Mouse (Mus musculus) heart, embryonic 13.5 days (tissue): ENCODE data around the gene Lrch3. TPM values are rescaled to one million over a fixed set of nuclear protein-coding genes. Genes with fewer than 3 reads are reported as not detected.

Source experiments
- ATAC-seq: fragments of 200-750 bp; cut with Nextera tagmentation; 2 replicates; pipeline ENCODE4 v1.8.0; 2017; ENCODE audit warnings: moderate TSS enrichment; ENCODE audit not compliant: insufficient number of reproducible peaks, low FRiP score, low TSS enrichment; ENCODE audit errors: extremely low read depth
- H3K27ac ChIP-seq: fragments of 300-500 bp; sonication (generic); replicated peaks from 2 replicates; pipeline ENCODE4 v1.5.1; 2015; ENCODE audit warnings: moderate library complexity, mild to moderate bottlenecking, inconsistent platforms
- H3K27me3 ChIP-seq: fragments of 300-500 bp; sonication (generic); replicated peaks from 2 replicates; pipeline ENCODE4 v1.6.1; 2015; ENCODE audit warnings: mild to moderate bottlenecking, inconsistent platforms
- H3K36me3 ChIP-seq: fragments of 300-500 bp; sonication (generic); 2 replicates; pipeline ENCODE4 v1.6.1; 2015; ENCODE audit warnings: mild to moderate bottlenecking, inconsistent platforms
- H3K4me1 ChIP-seq: fragments of 300-500 bp; sonication (generic); 2 replicates; pipeline ENCODE4 v1.6.1; 2015; ENCODE audit warnings: inconsistent platforms
- H3K4me2 ChIP-seq: fragments of 300-500 bp; sonication (generic); 2 replicates; pipeline ENCODE4 v1.6.1; 2015; ENCODE audit warnings: inconsistent platforms, mild to moderate bottlenecking, moderate library complexity
- H3K4me3 ChIP-seq: fragments of 300-500 bp; sonication (generic); 2 replicates; pipeline ENCODE4 v1.5.1; 2015; ENCODE audit warnings: moderate library complexity, mild to moderate bottlenecking, inconsistent platforms
- H3K9ac ChIP-seq: fragments of 300-500 bp; sonication (generic); 2 replicates; pipeline ENCODE4 v1.6.1; 2015; ENCODE audit warnings: inconsistent platforms, mild to moderate bottlenecking, moderate library complexity
- H3K9me3 ChIP-seq: fragments of 300-500 bp; sonication (generic); 2 replicates; pipeline ENCODE4 v1.6.1; 2016; ENCODE audit warnings: inconsistent platforms
- WGBS: fragments of 180-500 bp; shearing (Covaris S2); methylation state at CpG from one replicate; pipeline ENCODE4 v1.1.7; 2015; ENCODE audit warnings: mixed read lengths; 5-methylcytosine and 5-hydroxymethylcytosine counted together
- polyA plus RNA-seq: library from polyadenylated mRNA; unstranded; fragments of >200 nt; fragmentation: Nextera tagmentation; extraction: Ambion mirVana; gene quantifications from 2 replicates; pipeline ENCODE4 v1.2.1, GENCODE M21; 2015

The Lrch3 gene
- polyA plus RNA-seq, 1 experiment from 2014 or later, result 16.4 TPM

DNA sequence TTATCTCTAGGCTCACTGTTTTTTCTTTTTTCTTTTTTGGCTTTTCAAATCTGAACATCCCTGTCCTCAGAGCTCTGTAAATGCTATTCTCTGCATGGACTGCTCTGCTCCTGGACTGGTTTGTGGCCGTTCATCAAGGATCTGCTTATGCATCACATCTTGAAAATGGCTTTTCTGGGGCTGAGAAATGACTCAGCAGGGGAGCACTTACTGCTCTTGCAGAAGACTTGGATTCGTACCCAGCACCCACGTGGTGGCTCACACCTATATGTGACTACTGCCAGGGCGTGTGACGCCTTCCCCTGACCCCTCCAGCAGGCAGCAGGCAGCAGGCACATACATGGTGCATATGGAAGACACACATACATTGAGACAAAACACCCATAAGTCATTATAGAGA, 78.3 kb downstream of the Lrch3 start:
- Histone ChIP-seq H3K27me3 (no peaks in the 10 kb centered on the region), H3K36me3 (peaks cover 88% of the 10 kb centered on the region), H3K9ac (no peak overlapping the region), H3K9me3 (no peaks in the 10 kb centered on the region), H3K4me1 (no peaks in the 10 kb centered on the region), H3K4me3 (no peak overlapping the region), H3K4me2 (no peak overlapping the region), H3K27ac (no peak overlapping the region)
- no peak for ATAC-seq
- WGBS, result 84% methylated on average over 5 of the region's 5 CpGs

GRCm38 (mm10) chr16:33005216-33005615, 91.3 kb downstream of the Lrch3 start:
- H3K36me3 ChIP-seq, result peaks cover 83% of the 10 kb centered on the region
- no peak overlapping the region for H3K9ac ChIP-seq
- 13% methylated on average over 9 of the region's 9 CpGs for WGBS
- H3K4me1 ChIP-seq, result peaks cover 18% of the 10 kb centered on the region
- H3K27me3 ChIP-seq, result no peaks in the 10 kb centered on the region
- peak overlapping the region; percentile 62 for H3K27ac ChIP-seq
- peak overlapping the region; percentile 49 for H3K4me2 ChIP-seq
- peak overlapping the region; percentile 25; the same call in 1 of the 2 replicates for H3K4me3 ChIP-seq
- ATAC-seq, result no peak
- no peaks in the 10 kb centered on the region for H3K9me3 ChIP-seq

DNA sequence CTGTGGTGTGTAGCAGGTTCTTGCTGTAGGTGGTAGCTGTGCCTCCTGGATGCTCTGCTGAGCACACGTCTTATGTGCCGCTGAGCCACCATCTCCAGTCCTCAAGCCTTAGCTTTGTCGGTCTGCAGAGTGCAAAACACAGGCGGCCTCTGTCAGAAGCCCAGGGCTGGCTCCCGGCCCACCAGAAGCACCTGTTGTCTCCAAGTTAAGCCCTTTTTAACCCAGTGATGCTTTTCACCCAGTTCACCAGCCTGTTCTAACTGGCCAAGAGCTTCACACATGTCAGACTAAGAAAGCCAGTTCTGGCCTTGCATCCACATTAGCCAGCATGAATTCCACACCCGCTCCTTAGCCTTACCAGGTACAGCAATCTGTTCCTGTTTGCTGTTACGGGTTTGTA, 93.0 kb downstream of the Lrch3 start:
- Histone ChIP-seq H3K4me3 (no peak overlapping the region), H3K4me2 (no peak overlapping the region), H3K9me3 (no peaks in the 10 kb centered on the region), H3K36me3 (peaks cover 79% of the 10 kb centered on the region), H3K9ac (no peak overlapping the region), H3K4me1 (peaks cover 18% of the 10 kb centered on the region), H3K27me3 (no peaks in the 10 kb centered on the region), H3K27ac (no peak overlapping the region)
- no peak for ATAC-seq
- WGBS, result 93% methylated on average over 7 of the region's 7 CpGs

DNA sequence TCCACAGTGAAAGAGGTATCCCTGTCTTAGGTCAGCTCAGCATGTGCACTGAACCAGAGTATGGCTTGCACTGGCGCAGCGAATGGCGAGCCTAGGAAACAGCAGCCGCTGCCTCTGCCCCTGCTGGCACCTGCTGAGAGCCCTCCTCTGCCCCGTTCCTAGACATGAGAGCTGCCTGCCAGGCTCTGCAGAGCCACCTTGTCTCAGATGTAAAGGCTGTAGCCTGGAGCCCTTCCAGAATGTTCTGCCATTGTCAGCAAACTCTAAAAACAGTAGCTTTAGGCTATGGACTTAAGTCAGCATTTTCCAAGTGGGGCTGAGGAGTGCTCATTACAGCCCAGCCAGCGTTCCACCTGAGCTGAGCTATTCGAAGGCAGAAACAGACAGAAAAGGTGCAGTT, 93.5 kb downstream of the Lrch3 start:
- Histone ChIP-seq H3K9me3 (no peaks in the 10 kb centered on the region), H3K9ac (no peak overlapping the region), H3K36me3 (peaks cover 79% of the 10 kb centered on the region), H3K4me2 (no peak overlapping the region), H3K27ac (no peak overlapping the region), H3K27me3 (no peaks in the 10 kb centered on the region), H3K4me3 (no peak overlapping the region), H3K4me1 (peaks cover 18% of the 10 kb centered on the region)
- no peak for ATAC-seq
- 87% methylated on average over 7 of the region's 7 CpGs for WGBS

DNA sequence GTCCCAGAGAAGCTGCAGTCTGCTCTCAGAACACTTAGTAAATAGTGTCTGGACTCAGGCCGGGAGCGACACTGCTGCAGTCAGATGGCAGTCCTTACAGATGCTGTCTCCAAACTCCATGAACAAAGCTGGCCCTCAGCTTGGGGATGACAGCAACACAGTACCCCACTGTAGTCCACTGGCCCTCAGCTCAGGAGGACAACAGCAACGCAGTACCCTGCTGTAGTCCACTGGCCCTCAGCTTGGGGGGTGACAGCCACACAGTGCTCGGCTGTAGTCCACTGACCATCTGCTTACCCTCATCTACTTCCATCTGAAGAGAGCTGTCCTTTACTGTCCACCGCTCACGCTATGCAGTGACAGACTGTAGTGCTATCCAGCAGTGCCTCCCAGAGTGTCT, 96.3 kb downstream of the Lrch3 start:
- Histone ChIP-seq H3K27me3 (no peaks in the 10 kb centered on the region), H3K9ac (no peak overlapping the region), H3K4me2 (no peak overlapping the region), H3K36me3 (peaks cover 89% of the 10 kb centered on the region), H3K27ac (no peak overlapping the region), H3K9me3 (no peaks in the 10 kb centered on the region), H3K4me1 (peaks cover 7% of the 10 kb centered on the region), H3K4me3 (no peak overlapping the region)
- 90% methylated on average over 6 of the region's 6 CpGs for WGBS
- no peak for ATAC-seq

DNA sequence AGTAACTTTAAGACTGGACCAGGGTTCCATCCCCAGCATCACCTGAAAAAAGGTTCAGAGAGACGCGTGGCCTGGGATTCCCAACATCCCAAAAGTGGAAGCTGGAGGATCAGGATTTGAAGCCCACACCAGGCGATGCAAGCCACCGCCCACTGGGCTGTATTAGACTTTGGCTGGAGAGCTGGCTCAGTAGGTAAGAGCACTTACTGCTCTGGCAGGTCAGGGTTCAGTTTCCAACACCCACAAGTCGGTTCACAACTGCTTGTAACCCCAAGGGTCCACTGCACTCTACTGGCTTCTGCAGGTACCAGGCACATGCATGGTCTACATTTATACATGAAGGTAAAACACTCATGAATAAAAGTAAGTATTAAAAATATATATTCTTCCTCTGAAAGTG, 99.9 kb downstream of the Lrch3 start:
- Histone ChIP-seq H3K27me3 (no peaks in the 10 kb centered on the region), H3K4me2 (no peak overlapping the region), H3K9me3 (no peaks in the 10 kb centered on the region), H3K4me3 (no peak overlapping the region), H3K27ac (no peak overlapping the region), H3K36me3 (peaks cover 79% of the 10 kb centered on the region), H3K4me1 (no peaks in the 10 kb centered on the region), H3K9ac (no peak overlapping the region)
- 89% methylated on average over 5 of the region's 5 CpGs for WGBS
- no peak for ATAC-seq

- Histone ChIP-seq H3K27me3 (no peaks in the 10 kb centered on the region), H3K4me2 (no peak overlapping the region), H3K9me3 (no peaks in the 10 kb centered on the region), H3K27ac (no peak overlapping the region), H3K4me3 (no peak overlapping the region), H3K4me1 (no peaks in the 10 kb centered on the region), H3K36me3 (peaks cover 68% of the 10 kb centered on the region), H3K9ac (no peak overlapping the region)
- WGBS, result 83% methylated on average over 1 of the region's 1 CpGs
- no peak for ATAC-seq
Observed at GRCm38 (mm10) chr16:33014921-33015320, 101.0 kb downstream of the Lrch3 start.

DNA sequence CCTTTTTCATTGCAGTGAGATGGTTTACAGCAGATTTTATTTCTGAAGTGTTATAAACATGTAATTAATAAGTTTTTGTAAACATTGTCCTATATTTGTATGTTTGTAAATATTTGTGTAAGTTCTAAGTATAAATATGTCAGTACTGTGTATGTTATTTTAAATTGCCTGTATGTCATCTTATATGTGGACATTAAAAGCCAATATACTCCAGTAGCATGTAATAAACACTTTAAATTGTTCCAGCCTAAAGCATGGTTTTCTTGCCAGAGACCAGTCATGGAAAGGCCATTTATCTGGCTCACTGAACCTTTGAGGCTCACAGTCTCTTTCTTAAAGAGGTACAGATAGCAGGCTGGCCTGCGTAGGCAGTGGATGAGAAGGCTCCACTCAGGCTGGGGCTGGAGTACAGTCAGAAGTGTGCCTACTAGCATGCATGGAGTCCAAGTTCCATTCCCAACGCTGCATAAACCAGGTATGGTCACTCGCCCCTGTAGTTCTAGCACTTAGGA, 101.6 kb downstream of the Lrch3 start:
- peaks cover 63% of the 10 kb centered on the region for H3K36me3 ChIP-seq

GRCm38 (mm10) chr16:33015986-33016385, 102.1 kb downstream of the Lrch3 start:
- Histone ChIP-seq H3K9ac (no peak overlapping the region), H3K27me3 (no peaks in the 10 kb centered on the region), H3K4me1 (no peaks in the 10 kb centered on the region), H3K36me3 (peaks cover 57% of the 10 kb centered on the region), H3K9me3 (no peaks in the 10 kb centered on the region), H3K27ac (no peak overlapping the region), H3K4me2 (no peak overlapping the region), H3K4me3 (no peak overlapping the region)
- WGBS, result 79% methylated on average over 2 of the region's 2 CpGs
- ATAC-seq, result no peak

More for the DNA sequence above, 101.6 kb downstream of the Lrch3 start:
- Histone ChIP-seq H3K4me2 (no peak overlapping the region), H3K27me3 (no peaks in the 10 kb centered on the region), H3K27ac (no peak overlapping the region), H3K4me3 (no peak overlapping the region), H3K4me1 (no peaks in the 10 kb centered on the region), H3K9me3 (no peaks in the 10 kb centered on the region), H3K9ac (no peak overlapping the region)
- no peak for ATAC-seq
- WGBS, result 90% methylated on average over 3 of the region's 3 CpGs

DNA sequence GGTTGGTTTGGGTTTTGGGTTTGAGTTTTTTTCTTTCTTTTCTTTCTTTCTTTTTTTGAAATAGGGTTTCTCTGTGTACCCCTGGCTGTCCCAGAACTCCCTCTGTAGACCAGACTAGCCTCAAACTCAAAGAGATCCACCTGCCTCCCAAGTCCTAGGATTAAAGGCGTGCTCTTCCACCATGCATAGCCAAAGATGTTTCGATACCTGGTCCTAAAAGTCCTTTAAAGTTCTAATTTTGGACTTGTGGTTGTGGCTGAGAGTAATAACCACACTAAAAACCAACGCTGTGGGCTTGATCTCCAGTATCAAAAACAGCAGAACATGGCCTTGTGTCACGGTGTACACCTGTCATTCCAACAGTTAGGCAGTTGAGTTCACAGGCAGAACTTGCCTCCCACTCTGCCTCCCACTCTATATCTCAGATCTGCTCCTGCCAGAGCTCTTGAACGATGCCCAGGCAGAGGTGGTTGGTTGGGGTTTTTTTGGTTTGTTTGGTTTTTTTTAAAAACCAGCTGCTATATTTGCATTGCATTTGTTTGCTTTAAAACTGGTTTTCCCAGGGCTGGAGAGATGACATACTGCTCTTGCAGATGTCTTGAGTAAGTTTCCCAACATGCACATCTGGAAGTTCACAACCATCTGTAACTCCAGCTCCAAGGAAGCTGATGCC, 103.9 kb downstream of the Lrch3 start:
- Histone ChIP-seq H3K4me1 (no peaks in the 10 kb centered on the region), H3K4me3 (no peak overlapping the region), H3K9me3 (no peaks in the 10 kb centered on the region), H3K4me2 (no peak overlapping the region), H3K36me3 (peaks cover 44% of the 10 kb centered on the region), H3K9ac (no peak overlapping the region), H3K27me3 (no peaks in the 10 kb centered on the region), H3K27ac (no peak overlapping the region)
- ATAC-seq, result no peak
- WGBS, result 86% methylated on average over 5 of the region's 5 CpGs

GRCm38 (mm10) chr16:33019117-33019770, 105.3 kb downstream of the Lrch3 start:
- no peak for ATAC-seq
- 70% methylated on average over 21 of the region's 21 CpGs for WGBS
- no peak overlapping the region for H3K9ac ChIP-seq

GRCm38 (mm10) chr16:33021381-33021780, 107.5 kb downstream of the Lrch3 start:
- no peak for ATAC-seq
- Histone ChIP-seq H3K36me3 (peaks cover 12% of the 10 kb centered on the region), H3K9ac (no peak overlapping the region), H3K4me2 (no peak overlapping the region), H3K27me3 (no peaks in the 10 kb centered on the region), H3K4me3 (no peak overlapping the region), H3K4me1 (no peaks in the 10 kb centered on the region), H3K27ac (no peak overlapping the region), H3K9me3 (no peaks in the 10 kb centered on the region)
- 55% methylated on average over 3 of the region's 3 CpGs for WGBS

More at GRCm38 (mm10) chr16:33019117-33019770, 105.3 kb downstream of the Lrch3 start:
- Histone ChIP-seq H3K27ac (no peak overlapping the region), H3K4me3 (no peak overlapping the region), H3K27me3 (no peaks in the 10 kb centered on the region), H3K36me3 (peaks cover 29% of the 10 kb centered on the region), H3K4me2 (no peak overlapping the region), H3K9me3 (no peaks in the 10 kb centered on the region), H3K4me1 (no peaks in the 10 kb centered on the region)
